Mouse (Mus musculus): ENCODE measurements at regions not wholly inside any gene's neighbourhood (a gene's known extent, or its start where the extent isn't known, plus 50 kb on each side); places are given as distances from the start of the nearest gene placed in this dataset.

- no peak for DNase-seq
Measured at GRCm38 (mm10) chr8:112196423-112196822, 181.6 kb upstream of the Gm6793 start.

DNA sequence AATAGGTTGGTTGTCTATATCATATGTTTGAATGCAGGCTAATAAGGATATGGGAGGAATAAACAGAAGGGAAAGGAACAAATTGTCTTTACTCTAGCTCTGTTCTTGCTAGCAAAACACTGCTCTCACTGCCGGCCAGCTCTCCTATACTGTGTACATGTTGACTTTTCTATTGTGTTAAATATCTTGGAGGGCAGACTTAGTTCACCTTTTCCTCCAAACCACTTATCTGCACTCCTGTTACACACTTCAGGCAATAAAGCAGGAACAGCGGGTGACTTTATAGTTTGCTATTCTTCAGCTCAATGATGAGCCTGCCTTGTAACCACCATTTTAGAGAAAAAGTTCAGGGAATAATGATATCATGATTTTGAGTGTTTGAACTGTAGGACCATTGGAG lies 181.0 kb upstream of the Gm6793 start:
- DNase-seq: no peak

DNA sequence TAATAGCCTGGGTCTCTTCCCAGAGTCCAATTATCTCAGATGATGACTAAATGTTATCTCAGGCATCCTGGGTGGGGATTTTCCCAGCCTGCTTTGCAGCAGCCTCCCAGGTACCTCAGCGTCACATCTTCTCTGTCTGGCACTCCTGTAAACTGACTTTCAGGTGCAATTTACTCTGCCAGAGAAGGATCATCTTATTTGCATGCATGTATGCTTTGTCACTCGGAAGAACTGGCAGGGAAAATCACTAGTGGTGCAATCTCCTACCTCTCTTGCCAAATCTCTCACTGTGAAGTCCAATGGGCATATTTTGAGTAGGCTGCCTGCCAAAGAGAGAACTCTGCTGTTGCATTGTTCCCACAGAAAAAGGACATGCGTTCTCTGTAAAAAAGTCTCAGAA lies 177.0 kb upstream of the Gm6793 start:
- DNase-seq: peak; percentile 64

DNA sequence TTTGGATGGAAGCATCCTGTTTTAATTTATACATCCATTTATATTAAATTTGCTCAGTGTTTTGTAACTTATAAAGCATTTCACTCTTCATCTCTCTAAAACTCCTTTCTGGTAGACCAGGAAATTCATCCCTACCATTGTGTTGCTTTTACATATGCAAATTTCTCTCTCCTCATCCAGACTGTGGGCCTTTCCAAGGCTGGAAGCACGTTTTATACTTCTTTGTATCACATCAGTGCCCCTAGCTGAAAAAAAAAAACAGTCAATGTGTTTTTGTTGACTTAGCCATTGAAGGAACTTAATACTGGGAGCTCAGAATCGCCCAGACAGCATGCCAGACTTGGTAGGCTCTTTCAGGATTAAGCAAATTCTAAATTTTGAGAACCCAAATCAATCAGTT lies 174.9 kb upstream of the Gm6793 start:
- DNase-seq: no peak

- DNase-seq: no peak
Measured at GRCm38 (mm10) chr8:112170184-112170583, 155.3 kb upstream of the Gm6793 start.

DNA sequence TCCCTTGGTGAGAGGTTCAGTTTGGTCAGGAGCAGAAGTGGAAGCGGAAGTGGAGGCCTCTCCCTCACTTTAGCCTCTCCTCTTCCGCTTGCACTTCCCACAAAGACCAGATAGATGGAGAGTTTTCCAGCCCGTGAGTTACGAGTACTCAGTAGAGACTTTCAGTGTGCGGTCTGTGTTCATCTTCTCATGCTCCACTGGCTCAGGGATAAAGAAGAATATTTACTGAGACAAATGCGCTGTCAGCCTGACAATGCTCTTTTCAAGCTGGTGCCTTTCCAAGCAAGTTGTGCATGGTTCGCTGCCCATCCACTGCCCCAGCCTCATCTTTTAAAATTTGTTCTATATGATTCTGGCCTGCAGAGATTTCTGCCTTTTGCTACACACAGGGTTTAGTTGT lies 141.8 kb upstream of the Gm6793 start:
- no peak for DNase-seq

DNA sequence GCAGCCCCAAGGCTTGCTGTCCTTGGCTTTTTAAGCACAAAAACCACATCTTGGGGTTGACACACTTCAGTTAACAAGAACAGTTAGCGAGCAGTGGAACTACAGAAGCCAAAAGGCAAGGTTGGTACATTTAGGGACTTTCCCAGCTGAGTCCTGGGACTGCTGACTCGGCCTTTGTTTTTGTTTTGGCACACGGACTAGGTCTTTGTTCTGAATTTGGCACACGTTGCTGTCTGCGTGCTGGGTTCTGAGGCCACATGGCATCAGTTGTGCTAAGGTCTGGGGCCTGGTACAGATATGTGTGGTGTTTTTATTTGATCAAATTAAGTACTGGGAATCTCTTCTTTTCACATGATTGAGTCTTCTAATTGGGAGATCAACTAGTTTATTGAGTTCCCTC lies 124.1 kb upstream of the Gm6793 start:
- DNase-seq: peak; percentile 31

DNA sequence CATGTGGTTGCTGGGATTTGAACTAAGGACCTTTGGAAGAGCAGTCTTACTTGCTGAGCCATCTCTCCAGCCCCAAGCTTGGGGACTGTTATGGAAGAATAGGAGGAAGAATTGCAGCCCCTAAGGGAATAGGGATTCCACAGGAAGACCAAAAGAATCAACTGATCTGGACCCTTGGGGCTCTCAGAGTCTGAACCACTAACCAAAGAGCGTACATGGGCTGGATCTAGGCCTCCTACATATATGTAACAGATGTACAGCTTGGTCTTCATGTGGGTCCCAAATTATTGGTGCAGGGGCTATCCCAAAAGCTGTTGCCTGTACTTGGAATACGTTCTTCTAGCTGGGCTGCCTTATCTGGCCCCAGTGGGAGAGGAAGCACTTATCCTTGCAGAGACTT lies 115.4 kb upstream of the Gm6793 start:
- no peak for DNase-seq

DNA sequence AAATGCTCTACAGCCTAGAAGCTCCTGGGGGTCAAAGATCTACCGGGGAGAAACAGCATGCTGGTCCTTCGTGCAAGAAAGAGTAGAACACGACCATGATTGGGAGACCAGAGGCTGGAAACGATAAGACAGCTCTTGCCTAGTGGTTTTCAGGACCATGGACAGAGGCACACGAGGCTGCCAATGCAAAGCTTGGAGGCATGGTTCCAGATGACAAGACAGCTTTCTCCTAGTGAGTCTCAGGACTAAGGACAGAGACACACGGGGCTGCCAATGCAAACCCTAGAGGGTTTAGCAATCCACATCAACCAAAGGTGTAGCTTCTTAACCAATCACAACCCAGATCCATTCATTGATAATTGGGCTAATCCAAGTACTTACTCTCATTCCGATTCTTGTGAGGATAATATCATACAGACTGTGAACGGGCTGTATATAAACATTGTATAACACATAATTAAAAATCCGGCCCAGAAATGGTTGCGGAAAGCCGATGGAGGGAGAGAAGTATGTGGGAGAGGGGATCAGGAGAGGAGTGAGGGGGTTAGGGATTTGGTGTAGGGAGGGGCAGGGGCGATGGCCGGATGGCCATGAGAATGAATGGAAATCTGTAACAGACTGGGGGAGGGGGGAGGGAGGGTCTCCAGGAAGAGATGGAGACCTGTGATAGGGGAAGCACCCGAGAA lies 114.1 kb upstream of the Gm6793 start:
- DNase-seq: no peak

- no peak for DNase-seq
Measured at GRCm38 (mm10) chr8:112111950-112112349, 97.1 kb upstream of the Gm6793 start.

DNA sequence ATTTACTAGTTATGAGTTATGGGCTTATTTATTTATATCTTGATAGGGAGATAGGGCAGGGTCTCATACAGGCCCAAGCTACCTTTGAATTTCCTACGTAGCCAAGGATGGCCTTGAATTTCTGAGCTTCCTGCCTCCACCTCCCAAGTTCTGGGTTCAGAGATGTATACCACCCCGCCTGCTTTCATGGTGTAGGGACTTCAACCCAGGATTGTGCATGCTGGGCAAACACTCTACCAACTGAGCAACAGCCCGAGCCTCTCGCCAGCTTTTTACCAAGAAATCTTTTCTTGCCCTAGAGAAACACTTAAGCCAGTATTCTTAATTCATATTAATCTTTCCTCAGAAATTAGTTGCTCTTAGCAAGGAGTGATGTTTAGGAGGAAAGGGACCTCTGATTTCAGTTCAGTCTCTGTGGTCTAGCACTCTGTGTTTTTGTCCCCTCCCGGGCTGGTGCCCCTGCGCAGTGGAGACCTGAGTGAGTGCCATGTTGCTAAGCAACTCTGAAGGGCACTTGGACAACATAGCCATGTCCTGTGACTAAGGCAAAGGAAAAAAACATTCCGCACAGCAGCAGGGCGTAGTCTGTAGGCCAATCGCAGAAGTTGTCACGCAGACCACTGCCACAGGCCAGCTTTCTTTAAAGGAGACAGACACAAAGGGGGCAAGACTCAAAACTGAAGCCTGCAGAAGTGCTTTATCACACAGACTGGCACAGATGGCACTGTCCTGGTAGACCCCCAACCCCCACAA lies 83.2 kb upstream of the Gm6793 start:
- peak; percentile 29 for DNase-seq

DNA sequence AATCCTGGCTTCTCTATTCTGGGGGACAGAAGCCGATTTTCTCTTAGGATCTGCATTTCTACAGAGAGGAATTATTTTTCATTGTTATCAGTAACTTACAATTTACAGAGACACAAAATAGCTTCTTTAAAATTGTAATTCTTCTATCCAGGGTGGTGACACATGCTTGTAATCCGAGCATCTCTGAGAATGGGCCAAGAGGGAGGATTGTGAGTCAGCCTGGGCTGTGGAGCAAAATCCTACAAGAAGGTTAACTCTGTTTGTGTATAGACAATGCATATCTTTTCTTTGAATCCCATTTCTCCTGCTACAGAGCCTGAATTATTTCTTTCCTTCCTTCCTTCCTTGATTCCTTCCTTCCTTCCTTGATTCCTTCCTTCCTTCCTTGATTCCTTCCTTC lies 80.0 kb upstream of the Gm6793 start:
- DNase-seq: no peak

DNA sequence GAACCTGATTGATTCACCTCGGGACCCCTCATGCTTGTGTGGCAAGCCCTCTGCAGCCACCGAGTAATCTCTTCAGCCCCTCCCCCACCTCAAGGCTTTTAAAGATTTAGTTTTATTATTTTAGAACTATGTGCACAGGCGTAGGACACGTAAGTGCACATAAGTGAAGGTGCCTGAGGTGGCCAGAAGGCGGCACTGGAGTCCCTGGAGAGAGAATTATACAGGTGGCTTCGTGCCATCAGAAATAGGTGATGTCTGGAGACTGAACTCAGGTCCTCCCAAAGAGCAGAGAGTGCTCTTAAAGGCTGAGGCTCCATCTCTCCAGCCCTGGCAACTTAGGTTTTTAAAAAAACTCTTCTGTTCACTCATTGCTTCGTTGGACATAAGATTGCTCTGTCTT lies 78.7 kb upstream of the Gm6793 start:
- no peak for DNase-seq

DNA sequence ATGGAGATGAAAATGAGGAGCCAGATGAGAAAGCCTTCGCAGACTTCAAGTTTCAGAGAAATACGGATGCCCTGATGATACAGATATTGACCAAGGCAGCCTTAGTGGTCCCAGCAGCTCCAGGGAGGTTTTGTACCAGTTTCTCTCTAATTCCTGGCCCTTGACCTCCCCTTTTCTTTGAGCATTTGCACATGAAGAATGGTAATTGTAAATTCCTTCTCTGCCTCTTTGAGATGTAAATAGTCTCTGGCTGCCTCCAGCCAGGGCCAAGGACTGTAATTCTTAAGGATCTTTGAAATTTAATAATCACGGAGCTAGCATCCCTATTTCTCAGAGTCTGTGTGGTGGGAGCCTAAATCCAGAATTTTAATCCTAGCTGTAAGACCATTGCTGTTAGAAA lies 78.0 kb upstream of the Gm6793 start:
- no peak for DNase-seq

GRCm38 (mm10) chr8:112078621-112079020 lies 63.8 kb upstream of the Gm6793 start:
- DNase-seq: peak; percentile 24

DNA sequence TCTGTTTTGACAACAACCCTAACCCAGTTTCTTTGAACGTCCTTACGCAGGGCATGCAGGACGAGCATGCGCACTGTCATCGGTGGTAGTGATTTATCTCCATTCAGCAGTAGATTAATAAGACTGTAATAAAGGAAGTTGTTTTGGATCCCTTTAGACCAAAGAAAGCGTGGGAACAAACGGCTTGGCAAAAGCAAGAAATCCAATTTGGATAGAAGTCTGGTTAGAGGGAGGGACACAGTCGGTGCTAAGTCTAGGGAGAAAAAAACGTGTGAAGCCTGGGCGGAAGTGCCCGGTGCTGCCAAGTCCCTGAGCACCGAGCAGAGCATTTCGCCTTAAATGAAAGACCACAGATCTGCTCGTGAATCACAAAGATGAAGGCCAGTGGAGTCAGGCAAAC lies 57.4 kb upstream of the Gm6793 start:
- DNase-seq: peak; percentile 10

DNA sequence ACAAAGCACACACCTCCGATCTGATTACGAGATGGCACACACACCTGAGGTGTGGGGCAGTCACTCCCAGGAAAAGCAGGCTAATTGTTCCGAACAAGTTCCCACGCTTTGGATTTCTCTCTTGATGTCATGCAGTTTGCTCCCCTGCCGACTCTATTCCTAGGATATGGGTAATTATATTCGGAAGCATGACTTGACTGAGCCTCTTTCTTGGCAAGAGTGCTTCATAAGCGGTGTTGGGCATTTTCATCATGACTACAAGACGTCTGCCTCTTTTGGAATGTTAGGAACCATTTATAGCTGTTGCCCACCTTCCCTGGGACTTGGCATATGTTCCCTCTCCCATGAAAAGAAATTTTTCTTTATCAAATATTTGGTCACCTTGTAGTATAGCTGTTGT lies 55.4 kb upstream of the Gm6793 start:
- no peak for DNase-seq

Data from layer of hippocampus, adult 9-11 months (tissue).